Mouse (Mus musculus) heart, postnatal 0 days (tissue): ENCODE data around the gene Bptf.

ENCODE experiments used
- CTCF ChIP-seq: IDR thresholded peaks from 2 replicates; pipeline ENCODE4 v1.5.1; 2016; ENCODE audit warnings: antibody characterized with exemption, control low read depth, low read depth
- EP300 ChIP-seq: IDR thresholded peaks from 2 replicates; pipeline ENCODE4 v1.6.1; 2016; ENCODE audit warnings: antibody characterized with exemption, low read depth

GRCm38 (mm10) chr11:107063067-107063466 is 68.9 kb downstream of the Bptf start:
- no peak for TF ChIP-seq CTCF
- peak; percentile 54; the same call in 1 of the 2 replicates for TF ChIP-seq EP300
